Mouse (Mus musculus) monocyte, adult 5-6 weeks (primary cell): Measurements from ENCODE around the gene Plppr2. TPM values are rescaled to one million over a fixed set of nuclear protein-coding genes. Genes with fewer than 3 reads are reported as not detected.

ENCODE experiments used
- ATAC-seq: fragments of 153-309, 156-312 bp; replicated peaks from 2 replicates; pipeline ENCODE4 v1.8.0; 2017; ENCODE audit warnings: mild to moderate bottlenecking; ENCODE audit not compliant: low TSS enrichment, insufficient number of reproducible peaks, severe bottlenecking, poor library complexity, low FRiP score
- total RNA-seq: library from RNA; stranded (forward); fragments of 200-1000, 200-491, 200-594 nt; gene quantifications from 3 replicates; pipeline ENCODE4 v1.2.3, GENCODE M21; 2017

Gene Plppr2
- total RNA-seq, 1 experiment from 2014 or later, result not detected

DNA sequence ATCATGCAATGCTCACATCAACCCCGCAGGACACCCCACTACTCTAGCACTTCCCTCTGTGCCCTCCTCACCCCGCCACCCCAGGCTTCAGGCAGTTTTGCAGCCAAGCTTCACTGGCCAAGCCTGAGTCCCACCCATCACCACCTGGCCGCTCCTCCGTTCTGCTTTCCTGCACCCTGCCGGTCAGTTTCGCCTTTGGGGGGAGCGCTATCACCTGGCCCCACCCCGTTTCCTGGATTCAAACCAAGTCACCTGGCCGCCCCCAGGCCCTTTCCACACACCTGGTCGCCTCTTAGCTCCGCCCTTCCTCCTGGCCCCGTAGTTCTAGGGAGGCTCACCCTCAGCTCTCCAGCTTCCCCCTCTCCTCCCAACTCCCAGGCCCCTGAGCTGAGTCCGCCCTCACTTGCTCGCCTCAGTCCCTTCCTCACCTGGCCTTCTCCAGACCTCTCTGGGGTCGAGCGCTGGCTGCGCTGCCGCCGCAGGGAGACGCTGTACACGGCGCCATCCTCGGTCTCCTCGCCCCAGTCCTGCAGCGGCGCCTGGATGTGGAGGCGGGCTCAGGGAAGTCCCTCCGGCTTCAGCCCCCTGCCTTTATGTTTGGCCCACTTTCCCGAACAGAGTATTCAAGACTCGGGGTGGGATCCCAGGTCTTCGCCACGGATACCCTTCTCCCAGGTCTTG lies 51.7 kb downstream of the Plppr2 start:
- ATAC-seq, result no peak

DNA sequence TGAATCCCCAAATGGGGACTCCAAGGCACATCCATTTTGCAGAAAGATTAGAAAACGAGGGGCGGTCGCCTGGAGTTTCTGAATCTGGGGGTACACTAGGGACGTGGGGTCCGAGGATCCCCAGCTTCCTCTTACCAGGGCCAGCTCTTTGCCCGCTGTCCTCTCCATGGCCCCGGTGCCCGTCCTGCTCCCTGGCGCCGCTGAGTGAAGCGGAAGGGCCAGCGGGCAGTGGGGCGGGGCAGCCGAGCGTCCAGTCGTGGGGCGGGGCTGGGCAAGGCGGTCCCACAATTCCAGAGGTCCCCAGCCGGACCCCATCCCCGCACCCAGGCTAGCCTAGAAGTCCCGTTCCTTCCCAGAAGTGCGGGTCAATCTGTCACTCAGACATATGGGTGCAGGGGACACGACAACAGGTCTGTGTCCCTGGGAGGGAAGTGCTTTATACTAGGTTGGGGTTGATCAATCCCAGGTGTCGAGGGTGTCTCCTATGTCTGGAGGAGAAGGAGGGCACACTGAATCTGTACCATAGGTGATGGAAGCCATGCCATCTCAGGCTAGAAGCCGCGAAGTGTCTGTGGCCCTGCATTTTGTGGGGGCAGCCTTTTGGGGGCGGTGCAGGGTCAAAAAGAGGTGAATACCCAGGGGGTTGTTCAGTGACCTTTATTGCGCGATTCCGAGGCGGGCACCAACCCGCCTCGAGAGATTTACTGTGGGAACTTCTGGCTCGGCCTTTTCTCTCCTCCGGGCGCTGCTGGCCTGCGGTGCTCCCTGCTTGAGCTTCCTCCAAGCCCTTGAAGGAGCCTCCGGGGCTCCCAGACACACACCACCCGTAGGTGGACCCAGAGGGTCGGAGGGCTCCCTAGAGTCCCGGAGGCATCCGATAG lies 52.6 kb downstream of the Plppr2 start, which contains the start of gene Rgl3:
TSS of gene Rgl3 (minus strand) at position 217 of the 881 bp plus-strand sequence.
- ATAC-seq, result no peak

- no peak for ATAC-seq
Measured at GRCm38 (mm10) chr9:21992227-21992626, 55.4 kb downstream of the Plppr2 start.

DNA sequence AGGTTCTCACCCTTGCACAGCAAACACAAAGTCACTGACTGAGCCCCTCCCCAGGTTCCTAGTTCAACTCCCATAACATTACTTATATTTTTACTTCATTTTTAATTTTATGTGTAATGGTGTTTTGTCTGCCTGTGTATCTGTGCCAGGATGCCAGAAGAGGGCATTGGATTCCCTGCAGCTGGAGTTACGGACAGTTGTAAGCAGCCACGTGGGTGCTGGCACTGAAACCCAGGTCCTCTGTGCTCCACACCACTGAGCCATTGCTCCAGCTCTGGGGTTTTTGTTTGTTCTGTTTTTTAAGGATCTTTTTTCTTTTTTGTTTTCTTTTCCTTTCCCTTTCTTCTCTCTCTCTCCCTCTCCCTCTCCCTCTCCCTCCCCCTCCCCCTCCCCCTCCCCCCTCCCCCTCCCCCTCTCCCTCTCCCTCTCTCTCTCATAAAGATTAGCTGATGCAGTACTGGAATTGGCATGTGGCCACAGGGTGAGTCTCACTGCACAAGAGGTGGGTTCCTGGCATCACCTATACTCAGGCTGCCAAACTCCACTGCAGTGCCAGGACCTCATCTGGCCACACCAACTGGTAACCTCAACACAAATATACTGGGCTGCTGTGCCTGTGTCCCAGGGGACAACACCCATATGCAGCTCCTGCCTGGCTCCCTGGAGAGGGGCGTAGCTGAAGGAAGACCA lies 59.5 kb downstream of the Plppr2 start:
- no peak for ATAC-seq

Other genes with a start within 250 kb of the Plppr2 start
- 63.8 to 106 TPM (median 96.1 TPM) in 3 replicates for gene Ldlr, start 213.6 kb upstream of the Plppr2 start, total RNA-seq
- 4.1 to 8.0 TPM (median 6.2 TPM) in 3 replicates for gene Spc24, start 176.7 kb upstream of the Plppr2 start, total RNA-seq
- gene Kank2, start 138.3 kb upstream of the Plppr2 start, total RNA-seq, result 0.39 to 1.1 TPM in 2 of 3 replicates, not detected in the other
- gene Angptl8, start 101.5 kb upstream of the Plppr2 start, total RNA-seq, result not detected in 3 replicates
- gene Dock6, start 84.4 kb upstream of the Plppr2 start, total RNA-seq, result 0.32 to 15.0 TPM (median 6.1 TPM) in 3 replicates
- gene Rab3d, start 18.8 kb upstream of the Plppr2 start, total RNA-seq, result 8.4 to 22.7 TPM (median 18.5 TPM) in 3 replicates
- 0.21 TPM in 1 of 3 replicates, not detected in the others for gene Ccdc159, start 9.6 kb upstream of the Plppr2 start, total RNA-seq
- gene Tmem205, start 9.5 kb upstream of the Plppr2 start, total RNA-seq, result 1.1 to 5.0 TPM (median 4.0 TPM) in 3 replicates
- gene Swsap1, start 18.7 kb downstream of the Plppr2 start, total RNA-seq, result 2.2 to 5.5 TPM (median 2.5 TPM) in 3 replicates
- not detected in 3 replicates for gene Epor, start 26.5 kb downstream of the Plppr2 start, total RNA-seq
- 0.29 TPM in 1 of 3 replicates, not detected in the others for gene Rgl3, start 52.4 kb downstream of the Plppr2 start, total RNA-seq
- 1.9 TPM in 1 of 3 replicates, not detected in the others for gene Ccdc151, start 65.6 kb downstream of the Plppr2 start, total RNA-seq
- 49.4 to 96.0 TPM (median 60.8 TPM) in 3 replicates for gene Prkcsh, start 65.8 kb downstream of the Plppr2 start, total RNA-seq
- not detected in 3 replicates for gene Elavl3, start 115.0 kb downstream of the Plppr2 start, total RNA-seq
- not detected in 3 replicates for gene Gm49318, start 134.2 kb downstream of the Plppr2 start, total RNA-seq
- gene Zfp653, start 134.3 kb downstream of the Plppr2 start, total RNA-seq, result 8.5 to 13.4 TPM (median 13.1 TPM) in 3 replicates
- 7.4 to 18.5 TPM (median 15.5 TPM) in 3 replicates for gene Ecsit, start 148.4 kb downstream of the Plppr2 start, total RNA-seq
- gene Cnn1, start 162.2 kb downstream of the Plppr2 start, total RNA-seq, result not detected in 3 replicates
- gene Elof1, start 180.1 kb downstream of the Plppr2 start, total RNA-seq, result 22.0 to 30.4 TPM (median 24.7 TPM) in 3 replicates
- gene Acp5, start 198.7 kb downstream of the Plppr2 start, total RNA-seq, result 24.2 to 38.4 TPM (median 30.8 TPM) in 3 replicates
- gene Pigyl, start 219.8 kb downstream of the Plppr2 start, total RNA-seq, result 11.5 to 20.1 TPM (median 15.5 TPM) in 3 replicates